Mouse (Mus musculus) heart, embryonic 15.5 days (tissue): ENCODE data around the gene Pla2g12b. TPM values are rescaled to one million over a fixed set of nuclear protein-coding genes. Genes with fewer than 3 reads are reported as not detected.

ENCODE experiments used
- ATAC-seq: fragments of 200-750 bp; cut with Nextera tagmentation; replicated peaks from 2 replicates; pipeline ENCODE4 v1.8.0; 2017; ENCODE audit warnings: low read depth, moderate TSS enrichment; ENCODE audit not compliant: insufficient number of reproducible peaks, insufficient read depth, low FRiP score
- H3K27ac ChIP-seq: fragments of 300-500 bp; sonication (generic); 2 replicates; pipeline ENCODE4 v1.5.1; 2015; ENCODE audit warnings: mild to moderate bottlenecking, inconsistent platforms
- H3K27me3 ChIP-seq: fragments of 300-500 bp; sonication (generic); 2 replicates; pipeline ENCODE4 v1.6.1; 2015; ENCODE audit warnings: inconsistent platforms
- H3K36me3 ChIP-seq: fragments of 300-500 bp; sonication (generic); 2 replicates; pipeline ENCODE4 v1.6.1; 2015; ENCODE audit warnings: mild to moderate bottlenecking, inconsistent platforms
- H3K4me1 ChIP-seq: fragments of 300-500 bp; sonication (generic); replicated peaks from 2 replicates; pipeline ENCODE4 v1.6.1; 2015; ENCODE audit warnings: inconsistent platforms
- H3K4me2 ChIP-seq: fragments of 300-500 bp; sonication (generic); 2 replicates; pipeline ENCODE4 v1.6.1; 2015; ENCODE audit warnings: inconsistent platforms, mild to moderate bottlenecking, moderate library complexity
- H3K4me3 ChIP-seq: fragments of 300-500 bp; sonication (generic); 2 replicates; pipeline ENCODE4 v1.5.1; 2015; ENCODE audit warnings: mild to moderate bottlenecking, inconsistent platforms
- H3K9ac ChIP-seq: fragments of 300-500 bp; sonication (generic); 2 replicates; pipeline ENCODE4 v1.6.1; 2015; ENCODE audit warnings: mild to moderate bottlenecking, inconsistent platforms
- H3K9me3 ChIP-seq: fragments of 300-500 bp; sonication (generic); replicated peaks from 2 replicates; pipeline ENCODE4 v1.6.1; 2016; ENCODE audit warnings: inconsistent platforms
- WGBS: fragments of 180-500 bp; shearing (Covaris S2); methylation state at CpG from one replicate; pipeline ENCODE4 v1.1.7; 2015; ENCODE audit warnings: mixed read lengths; 5-methylcytosine and 5-hydroxymethylcytosine counted together
- polyA plus RNA-seq: library from polyadenylated mRNA; unstranded; fragments of >200 nt; fragmentation: Nextera tagmentation; extraction: Ambion mirVana; gene quantifications from 2 replicates; pipeline ENCODE4 v1.2.1, GENCODE M21; 2015

Pla2g12b gene
- polyA plus RNA-seq, 1 experiment from 2014 or later: 0.48 TPM

DNA sequence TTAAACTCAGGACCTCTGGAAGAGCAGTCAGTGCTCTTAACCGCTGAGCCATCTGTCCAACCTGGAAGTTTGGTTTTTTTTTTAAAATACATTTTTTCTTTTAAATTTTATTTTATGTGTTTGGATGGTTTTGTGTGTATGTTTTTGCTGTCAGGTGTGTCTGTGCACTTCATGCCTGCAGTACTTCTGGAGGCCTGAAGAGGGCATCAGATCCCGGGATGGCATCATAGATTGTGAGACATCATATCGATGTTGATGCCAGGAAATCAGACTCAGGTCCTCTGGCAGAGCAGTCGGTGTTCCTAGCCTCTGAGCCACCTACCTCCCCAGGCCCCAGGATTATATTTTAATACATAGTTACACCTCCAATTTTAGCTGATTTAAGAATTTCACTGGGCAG lies 10.3 kb downstream of the Pla2g12b start:
- no peak overlapping the region for H3K4me3 ChIP-seq
- no peak overlapping the region for H3K4me2 ChIP-seq
- H3K4me1 ChIP-seq: 0 out of 2 replicates have a peak, but pooled peaks cover 3% of the 10 kb centered on the region
- H3K27me3 ChIP-seq: no peaks in the 10 kb centered on the region
- no peaks in the 10 kb centered on the region for H3K9me3 ChIP-seq
- H3K36me3 ChIP-seq: no peaks in the 10 kb centered on the region
- 90% methylated on average over 4 of the region's 4 CpGs for whole genome bisulfite sequencing
- no peak overlapping the region for H3K27ac ChIP-seq
- no peak for ATAC-seq
- H3K9ac ChIP-seq: no peak overlapping the region

DNA sequence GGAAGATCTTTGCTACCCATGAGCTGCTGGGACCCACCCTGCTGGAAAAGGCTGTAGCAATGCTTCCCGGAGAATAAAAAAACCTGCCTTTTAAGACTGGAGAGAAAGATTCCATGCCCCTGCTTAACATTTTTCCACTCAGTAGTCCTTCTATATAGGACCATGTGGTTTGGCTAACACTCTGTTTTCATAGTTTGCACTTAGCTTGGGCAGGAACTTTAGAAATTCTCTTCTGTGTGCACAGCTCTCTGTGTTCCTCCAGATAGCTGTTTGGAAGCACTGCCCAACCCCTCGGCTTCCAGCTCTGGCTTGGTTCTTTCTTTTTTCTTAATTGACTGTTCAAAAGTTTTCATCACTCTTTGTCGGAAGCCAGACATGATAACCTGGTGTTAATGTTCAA lies 13.2 kb downstream of the Pla2g12b start:
- no peak overlapping the region for H3K4me3 ChIP-seq
- no peaks in the 10 kb centered on the region for H3K36me3 ChIP-seq
- H3K9me3 ChIP-seq: no peaks in the 10 kb centered on the region
- no peaks in the 10 kb centered on the region for H3K27me3 ChIP-seq
- 0 out of 2 replicates have a peak, but pooled peaks cover 3% of the 10 kb centered on the region for H3K4me1 ChIP-seq
- H3K27ac ChIP-seq: no peak overlapping the region
- no peak overlapping the region for H3K4me2 ChIP-seq
- H3K9ac ChIP-seq: no peak overlapping the region
- 48% methylated on average over 3 of the region's 3 CpGs for WGBS
- ATAC-seq: peak; percentile 35; the same call in 1 of the 2 replicates

- Histone ChIP-seq H3K9ac (no peak overlapping the region), H3K9me3 (no peaks in the 10 kb centered on the region), H3K4me2 (no peak overlapping the region), H3K4me3 (no peak overlapping the region), H3K36me3 (no peaks in the 10 kb centered on the region), H3K4me1 (0 out of 2 replicates have a peak, but pooled peaks cover 5% of the 10 kb centered on the region), H3K27ac (no peak overlapping the region), H3K27me3 (no peaks in the 10 kb centered on the region)
- WGBS: 87% methylated on average over 4 of the region's 4 CpGs
- no peak for ATAC-seq
These were observed 16.1 kb downstream of the Pla2g12b start for GRCm38 (mm10) chr10:59419516-59419915.

DNA sequence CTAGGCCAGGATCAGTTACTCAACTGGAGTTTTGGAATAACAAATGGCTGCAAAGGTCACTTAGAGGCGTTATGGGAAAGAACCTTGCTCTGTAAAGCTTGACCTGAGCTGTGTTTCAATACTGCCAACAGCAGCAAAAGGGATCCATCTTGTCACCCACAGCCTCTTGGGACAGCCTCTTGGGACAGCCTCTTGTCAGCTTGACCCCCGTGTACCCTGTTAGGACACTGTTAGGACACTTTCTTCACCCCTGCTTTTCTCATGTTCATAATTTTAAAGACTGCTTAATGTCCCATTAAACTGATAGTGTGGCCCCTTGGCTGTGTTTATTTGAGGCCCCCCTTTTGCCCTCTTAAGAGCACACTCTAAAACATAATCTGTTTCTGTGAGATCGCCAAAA lies 21.0 kb downstream of the Pla2g12b start:
- Histone ChIP-seq H3K27me3 (no peaks in the 10 kb centered on the region), H3K4me1 (peaks cover 9% of the 10 kb centered on the region), H3K9me3 (no peaks in the 10 kb centered on the region), H3K4me3 (no peak overlapping the region), H3K36me3 (no peaks in the 10 kb centered on the region), H3K27ac (no peak overlapping the region), H3K9ac (no peak overlapping the region), H3K4me2 (no peak overlapping the region)
- ATAC-seq: no peak
- 73% methylated on average over 3 of the region's 3 CpGs for WGBS

GRCm38 (mm10) chr10:59425369-59425768 lies 21.9 kb downstream of the Pla2g12b start:
- no peak overlapping the region for H3K4me3 ChIP-seq
- peak; percentile 55; the same call in 1 of the 2 replicates for ATAC-seq
- no peak overlapping the region for H3K9ac ChIP-seq
- H3K4me1 ChIP-seq: peaks cover 9% of the 10 kb centered on the region
- no peaks in the 10 kb centered on the region for H3K27me3 ChIP-seq
- no peak overlapping the region for H3K27ac ChIP-seq
- H3K9me3 ChIP-seq: no peaks in the 10 kb centered on the region
- WGBS: 47% methylated on average over 7 of the region's 7 CpGs
- H3K4me2 ChIP-seq: no peak overlapping the region
- no peaks in the 10 kb centered on the region for H3K36me3 ChIP-seq

- no peaks in the 10 kb centered on the region for H3K36me3 ChIP-seq
- H3K9me3 ChIP-seq: no peaks in the 10 kb centered on the region
- no peak overlapping the region for H3K4me2 ChIP-seq
- H3K4me1 ChIP-seq: peaks cover 15% of the 10 kb centered on the region
- H3K9ac ChIP-seq: no peak overlapping the region
- 62% methylated on average over 4 of the region's 4 CpGs for WGBS
- H3K27ac ChIP-seq: no peak overlapping the region
- no peak overlapping the region for H3K4me3 ChIP-seq
- no peak for ATAC-seq
- no peaks in the 10 kb centered on the region for H3K27me3 ChIP-seq
These were observed 22.9 kb downstream of the Pla2g12b start for GRCm38 (mm10) chr10:59426371-59426770.

- Histone ChIP-seq H3K9me3 (no peaks in the 10 kb centered on the region), H3K27me3 (no peaks in the 10 kb centered on the region), H3K4me2 (no peak overlapping the region), H3K9ac (no peak overlapping the region), H3K4me3 (no peak overlapping the region), H3K36me3 (no peaks in the 10 kb centered on the region), H3K4me1 (peaks cover 13% of the 10 kb centered on the region), H3K27ac (no peak overlapping the region)
- WGBS: 63% methylated on average over 16 of the region's 16 CpGs
- ATAC-seq: no peak
These were observed 26.1 kb downstream of the Pla2g12b start for GRCm38 (mm10) chr10:59429448-59430135.

DNA sequence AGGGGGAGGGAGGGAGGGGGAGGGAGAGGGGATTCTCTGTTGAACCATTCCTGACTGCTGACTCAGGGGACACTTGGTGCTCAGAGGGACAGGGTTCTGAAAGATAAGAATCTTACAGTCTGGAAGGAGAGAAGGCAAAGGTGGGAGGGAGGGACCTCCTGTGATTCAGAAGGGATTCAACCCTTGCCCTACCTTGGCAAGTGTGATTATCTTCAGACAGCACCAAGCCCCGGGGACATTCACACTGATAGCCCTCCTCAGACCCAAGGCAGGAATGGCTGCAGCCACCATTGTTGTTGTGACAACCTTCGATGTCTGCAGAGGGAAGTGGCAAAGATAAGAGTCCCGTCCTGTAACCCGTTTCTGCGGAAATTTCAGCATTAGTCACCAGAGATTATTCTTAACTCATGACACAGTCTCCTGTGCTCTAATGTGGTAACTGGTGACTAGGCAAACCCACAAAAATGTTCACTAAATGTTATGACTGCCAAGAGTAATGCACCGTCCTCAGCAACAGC lies 27.3 kb downstream of the Pla2g12b start:
- no peak overlapping the region for H3K4me2 ChIP-seq
- no peaks in the 10 kb centered on the region for H3K9me3 ChIP-seq
- 9% methylated on average over 6 of the region's 6 CpGs for WGBS
- H3K4me1 ChIP-seq: peaks cover 7% of the 10 kb centered on the region
- H3K4me3 ChIP-seq: no peak overlapping the region
- no peaks in the 10 kb centered on the region for H3K27me3 ChIP-seq
- H3K27ac ChIP-seq: no peak overlapping the region
- H3K9ac ChIP-seq: no peak overlapping the region
- no peaks in the 10 kb centered on the region for H3K36me3 ChIP-seq
- peak; percentile 35 for ATAC-seq

GRCm38 (mm10) chr10:59435746-59436145 lies 32.3 kb downstream of the Pla2g12b start:
- Histone ChIP-seq H3K9me3 (no peaks in the 10 kb centered on the region), H3K36me3 (no peaks in the 10 kb centered on the region), H3K4me3 (no peak overlapping the region), H3K27me3 (no peaks in the 10 kb centered on the region; the same call in 1 of the 2 replicates), H3K4me2 (no peak overlapping the region), H3K4me1 (peaks cover 20% of the 10 kb centered on the region), H3K9ac (no peak overlapping the region), H3K27ac (no peak overlapping the region)
- no peak for ATAC-seq
- 93% methylated on average over 18 of the region's 18 CpGs for WGBS

DNA sequence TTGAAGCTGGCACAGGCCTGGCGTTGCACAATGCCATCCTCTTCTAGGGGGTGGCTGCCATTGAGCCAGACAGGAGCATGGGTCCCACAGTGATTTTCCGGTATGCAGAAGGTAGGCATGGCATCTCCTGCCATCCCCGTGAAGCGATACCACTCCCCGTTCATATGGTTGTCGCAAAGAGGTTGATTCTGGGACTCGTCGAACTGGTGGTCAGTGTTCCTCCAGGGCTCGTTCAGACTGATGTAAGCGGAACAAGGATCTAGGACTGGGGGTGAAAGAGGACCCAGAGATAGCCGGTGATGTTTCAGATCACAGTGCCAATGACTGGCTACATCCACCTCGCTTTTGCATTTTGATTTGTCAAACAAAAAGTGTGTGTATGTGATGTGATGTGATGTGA lies 35.2 kb downstream of the Pla2g12b start:
- Histone ChIP-seq H3K4me2 (no peak overlapping the region), H3K4me3 (no peak overlapping the region), H3K27me3 (no peaks in the 10 kb centered on the region; the same call in 1 of the 2 replicates), H3K4me1 (peaks cover 28% of the 10 kb centered on the region), H3K9ac (no peak overlapping the region), H3K27ac (no peak overlapping the region), H3K36me3 (no peaks in the 10 kb centered on the region), H3K9me3 (no peaks in the 10 kb centered on the region)
- no peak for ATAC-seq
- WGBS: 93% methylated on average over 12 of the region's 12 CpGs

GRCm38 (mm10) chr10:59439508-59439931 lies 36.1 kb downstream of the Pla2g12b start:
- no peak overlapping the region for H3K4me3 ChIP-seq
- WGBS: 23% methylated on average over 5 of the region's 5 CpGs
- H3K4me2 ChIP-seq: no peak overlapping the region
- peaks cover 37% of the 10 kb centered on the region for H3K4me1 ChIP-seq
- no peaks in the 10 kb centered on the region; the same call in 1 of the 2 replicates for H3K27me3 ChIP-seq
- peak overlapping the region; percentile 28 for H3K27ac ChIP-seq
- H3K9ac ChIP-seq: no peak overlapping the region
- no peak for ATAC-seq
- no peaks in the 10 kb centered on the region for H3K36me3 ChIP-seq
- no peaks in the 10 kb centered on the region for H3K9me3 ChIP-seq

- Histone ChIP-seq H3K4me2 (no peak overlapping the region), H3K27ac (peak overlapping the region; percentile 28; the same call in 1 of the 2 replicates), H3K9me3 (no peaks in the 10 kb centered on the region), H3K4me1 (peaks cover 42% of the 10 kb centered on the region), H3K4me3 (no peak overlapping the region), H3K9ac (no peak overlapping the region), H3K27me3 (no peaks in the 10 kb centered on the region; the same call in 1 of the 2 replicates), H3K36me3 (no peaks in the 10 kb centered on the region)
- no peak for ATAC-seq
- WGBS: 32% methylated on average over 6 of the region's 6 CpGs
These were observed 36.7 kb downstream of the Pla2g12b start for GRCm38 (mm10) chr10:59440177-59440576.
